Mouse (Mus musculus): ENCODE results near the gene Tm7sf3.

GRCm38 (mm10) chr6:146688861-146689260, 46.2 kb upstream of the Tm7sf3 start:
- no peak for TF ChIP-seq CTCF (IDR thresholded peaks at IDR 0.05; ENCODE audit: borderline replicate concordance, insufficient read depth, low read length)
- no peak for TF ChIP-seq POLR2A (IDR thresholded peaks at IDR 0.05; ENCODE audit: low read depth, low read length)

All from embryonic fibroblast, embryonic 13.5 days (primary cell).